In the genomic region with DNA sequence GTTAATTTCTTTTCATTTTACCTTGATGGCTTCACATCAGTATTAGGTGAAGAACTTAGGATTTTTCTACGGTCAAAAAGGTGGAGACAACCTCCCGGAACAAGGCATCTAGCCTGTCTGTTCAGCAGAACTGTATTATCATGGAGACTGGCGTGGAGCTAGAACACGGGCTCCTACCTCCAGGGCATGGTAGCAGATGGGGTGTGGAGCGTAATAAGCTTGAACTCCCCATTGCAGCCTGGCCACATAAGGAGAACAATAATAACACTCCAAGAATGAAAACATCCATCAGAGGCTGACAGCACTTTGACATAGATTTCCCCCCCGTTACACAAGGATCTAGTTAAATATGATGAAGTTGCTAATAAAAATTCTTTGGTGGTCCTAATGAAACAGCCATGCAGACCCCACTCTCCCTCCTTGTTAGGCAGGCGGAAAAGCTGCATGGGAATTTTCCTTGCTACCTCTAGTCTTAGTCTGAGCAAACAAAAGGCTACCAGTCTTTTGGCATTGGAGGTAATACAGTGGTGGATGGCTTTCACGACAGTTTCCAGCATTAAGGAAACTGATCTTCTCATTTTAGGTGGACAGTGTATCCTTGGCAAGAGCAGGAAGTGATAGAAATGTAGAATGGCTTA, we compare ENCODE assay signal across 28 mouse cellular contexts.
DNase-seq lines count a peak whose midpoint lies in the region; ATAC-seq lines count a peak whose summit lies in the region.
"Had no signal": no experiment of that assay in that cellular context is flagged by ENCODE, and none has a peak within 500 bp of the region (broad histone marks: within the 10 kb centered on the region; RNA-seq: fewer than 3 reads in every experiment).

No protein-coding gene starts in this region.

- WGBS in hindbrain, embryonic 15.5 days, result 34% methylated on average over 8 of the region's 8 CpGs
- WGBS in neural tube, embryonic 13.5 days, result 29% methylated on average over 8 of the region's 8 CpGs
- 78% methylated on average over 8 of the region's 8 CpGs for WGBS in intestine, embryonic 15.5 days

- H3K4me3 ChIP-seq in hindbrain, embryonic 15.5 days, result no peak overlapping the region
- H3K4me3 ChIP-seq in neural tube, embryonic 13.5 days, result no peak overlapping the region
- H3K4me3 ChIP-seq in intestine, embryonic 15.5 days (replicated peaks), result no peak overlapping the region
- H3K4me3 ChIP-seq: forebrain, embryonic 13.5 days; heart, embryonic 13.5 days; left cerebral cortex, adult 2 months; limb, embryonic 15.5 days; liver, embryonic 13.5 days had no signal

- no peak overlapping the region for H3K9ac ChIP-seq in hindbrain, embryonic 15.5 days
- no peak overlapping the region for H3K9ac ChIP-seq in neural tube, embryonic 13.5 days
- H3K9ac ChIP-seq in intestine, embryonic 15.5 days, result no peak overlapping the region
- H3K9ac ChIP-seq: forebrain, embryonic 13.5 days; heart, embryonic 13.5 days; limb, embryonic 15.5 days; liver, embryonic 13.5 days had no signal

- intact Hi-C loops in left cerebral cortex, postnatal 4 days (cut with DNase I), result no loop called here

- H3K36me3 ChIP-seq in hindbrain, embryonic 15.5 days, result no peaks in the 10 kb centered on the region
- H3K36me3 ChIP-seq in neural tube, embryonic 13.5 days, result no peaks in the 10 kb centered on the region
- no peaks in the 10 kb centered on the region for H3K36me3 ChIP-seq in intestine, embryonic 15.5 days
- H3K36me3 ChIP-seq: G1E; heart, embryonic 13.5 days; limb, embryonic 15.5 days; liver, embryonic 13.5 days had no signal

- peak; percentile 10 to 20 for DNase-seq in cerebellum, postnatal 25 days
- no peak for DNase-seq in cerebellum, adult 9-10 months
- peak; percentile 22 for DNase-seq in left cerebral cortex, postnatal 4 days
- DNase-seq in left cerebral cortex, adult 8-10 months (ENCODE audit: low spot score in 2 of 2), result no peak
- no peak for DNase-seq in layer of hippocampus, adult 18-20 months (ENCODE audit: low spot score in 2 of 2)
- DNase-seq: adrenal gland, adult 8-10 months; cerebellum, adult 9-11 months; gastrocnemius, postnatal 36 days; heart, postnatal 10 days; kidney, adult 8-10 months; kidney, postnatal 14 days; liver, embryonic 13.5 days; lung, adult 18-20 months; right cerebral cortex, postnatal 4 days; thymus, adult 2 months; thymus, postnatal 36 days had no signal

- H3K27me3 ChIP-seq in hindbrain, embryonic 15.5 days, result no peaks in the 10 kb centered on the region
- 0 out of 2 replicates have a peak, but pooled peaks cover 5% of the 10 kb centered on the region for H3K27me3 ChIP-seq in neural tube, embryonic 13.5 days
- H3K27me3 ChIP-seq in intestine, embryonic 15.5 days (replicated peaks), result no peaks in the 10 kb centered on the region
- H3K27me3 ChIP-seq: forebrain, embryonic 13.5 days; heart, embryonic 13.5 days; limb, embryonic 15.5 days; liver, embryonic 13.5 days had no signal

- ATAC-seq in hindbrain, embryonic 15.5 days (ENCODE audit: low FRiP score, low read depth), result 0 out of 2 replicates have a peak, but pooled peaks have one; percentile 60
- peak; percentile 92 for ATAC-seq in neural tube, embryonic 13.5 days (ENCODE audit: low read depth)
- ATAC-seq in intestine, embryonic 15.5 days, result no peak
- ATAC-seq: forebrain, embryonic 13.5 days; intestine, embryonic 16.5 days; lung, postnatal 0 days; midbrain, embryonic 16.5 days had no signal

- H3K9me3 ChIP-seq in hindbrain, embryonic 15.5 days, result no peaks in the 10 kb centered on the region
- H3K9me3 ChIP-seq in neural tube, embryonic 13.5 days, result no peaks in the 10 kb centered on the region
- no peaks in the 10 kb centered on the region for H3K9me3 ChIP-seq in intestine, embryonic 15.5 days
- H3K9me3 ChIP-seq: forebrain, embryonic 13.5 days; heart, embryonic 13.5 days; limb, embryonic 15.5 days; liver, embryonic 13.5 days had no signal

- H3K4me1 ChIP-seq in hindbrain, embryonic 15.5 days (replicated peaks), result peaks cover 12% of the 10 kb centered on the region
- H3K4me1 ChIP-seq in neural tube, embryonic 13.5 days (replicated peaks), result peaks cover 23% of the 10 kb centered on the region
- H3K4me1 ChIP-seq in intestine, embryonic 15.5 days (replicated peaks), result 0 out of 2 replicates have a peak, but pooled peaks cover 3% of the 10 kb centered on the region
- H3K4me1 ChIP-seq: liver, embryonic 13.5 days had no signal

- no peak overlapping the region for H3K4me2 ChIP-seq in hindbrain, embryonic 15.5 days
- no peak overlapping the region for H3K4me2 ChIP-seq in neural tube, embryonic 13.5 days
- no peak overlapping the region for H3K4me2 ChIP-seq in intestine, embryonic 15.5 days (replicated peaks)
- H3K4me2 ChIP-seq: forebrain, embryonic 13.5 days; heart, embryonic 13.5 days; limb, embryonic 15.5 days; liver, embryonic 13.5 days had no signal

- H3K27ac ChIP-seq in hindbrain, embryonic 15.5 days (replicated peaks), result no peak overlapping the region
- peak overlapping the region; percentile 49 for H3K27ac ChIP-seq in neural tube, embryonic 13.5 days (replicated peaks)
- no peak overlapping the region for H3K27ac ChIP-seq in intestine, embryonic 15.5 days
- H3K27ac ChIP-seq: forebrain, embryonic 13.5 days; heart, embryonic 13.5 days; left cerebral cortex, adult 2 months; limb, embryonic 15.5 days; liver, embryonic 13.5 days; macrophage had no signal

Comparison
In these comparisons a context has a peak if more than half of its experiments do, and no peak if none do; other contexts are left out.
1. DNase-seq: peak in cerebellum, postnatal 25 days (2 of 2) and left cerebral cortex, postnatal 4 days (single experiment); none in cerebellum, adult 9-10 months (single experiment), left cerebral cortex, adult 8-10 months (0 of 2) and layer of hippocampus, adult 18-20 months (0 of 2).